Mouse (Mus musculus) cerebellum, adult 9-11 months (tissue): ENCODE data around the gene Txn1.

Experiments used
- DNase-seq: peaks from one replicate; pipeline ENCODE4 v3.0.0; 2022

The Txn1 gene

GRCm38 (mm10) chr4:57895140-57895539, 61.1 kb downstream of the Txn1 start:
- no peak for DNase-seq
